ENCODE assay signal across 24 mouse cellular contexts in genomic region chr13:51423647-51424046, GRCm38 (mm10). TPM values are rescaled to one million over a fixed set of nuclear protein-coding genes. Genes with fewer than 3 reads are reported as not detected.
DNase-seq lines count a peak whose midpoint lies in the region; ATAC-seq and TF ChIP-seq lines count a peak whose summit lies in the region.
"Had no signal": no experiment of that assay in that cellular context is flagged by ENCODE, and none has a peak within 500 bp of the region (broad histone marks: within the 10 kb centered on the region; RNA-seq: fewer than 3 reads in every experiment).

No protein-coding gene starts in this region.

- no peak overlapping the region for H3K4me2 ChIP-seq in kidney, postnatal 0 days (ENCODE audit: low read length)
- H3K4me2 ChIP-seq: embryonic facial prominence, embryonic 13.5 days; forebrain, embryonic 13.5 days; heart, embryonic 11.5 days; heart, embryonic 15.5 days; hindbrain, embryonic 14.5 days; intestine, embryonic 15.5 days had no signal

- H3K4me1 ChIP-seq in kidney, postnatal 0 days (replicated peaks; ENCODE audit: insufficient read depth, low read length) = 0 out of 2 replicates have a peak, but pooled peaks cover 3% of the 10 kb centered on the region
- H3K4me1 ChIP-seq: intestine, embryonic 15.5 days had no signal

- H3K36me3 ChIP-seq in kidney, postnatal 0 days (ENCODE audit: insufficient read depth, low read length) = no peaks in the 10 kb centered on the region; the same call in 1 of the 2 replicates

- DNase-seq in kidney, postnatal 0 days (ENCODE audit: low spot score) = no peak
- DNase-seq in kidney, postnatal 4 days = no peak
- DNase-seq in right cerebral cortex, postnatal 14 days = peak; percentile 5
- DNase-seq in right cerebral cortex, adult 2 months (ENCODE audit: low spot score in 2 of 2) = no peak
- DNase-seq in Muller cell, postnatal 12 days (ENCODE audit: inconsistent ontology term) = peak; percentile 36
- DNase-seq in testis, postnatal 10 days (ENCODE audit: low spot score) = no peak
- DNase-seq in neural tube, embryonic 10.5 days (ENCODE audit: extremely low spot score, low spot score) = no peak
- DNase-seq: adrenal gland, adult 2 months; adrenal gland, postnatal 36 days; B cell, adult 2 months; cerebellum, adult 11 months; cerebellum, adult 8-10 months; cerebellum, postnatal 14 days; gastrocnemius, postnatal 36 days; heart, adult 18-20 months; heart, postnatal 14 days had no signal

- WGBS in kidney, postnatal 0 days = 73% methylated on average over 9 of the region's 9 CpGs

- no peak overlapping the region for H3K27ac ChIP-seq in kidney, postnatal 0 days
- H3K27ac ChIP-seq: embryonic facial prominence, embryonic 13.5 days; forebrain, embryonic 13.5 days; heart, embryonic 15.5 days; hindbrain, embryonic 10.5 days; hindbrain, embryonic 14.5 days; intestine, embryonic 15.5 days had no signal

- H3K4me3 ChIP-seq in kidney, postnatal 0 days (replicated peaks; ENCODE audit: low read depth, low read length) = no peak overlapping the region
- H3K4me3 ChIP-seq: embryonic facial prominence, embryonic 13.5 days; forebrain, embryonic 13.5 days; heart, embryonic 15.5 days; hindbrain, embryonic 10.5 days; intestine, embryonic 15.5 days had no signal

- no peak for ATAC-seq in kidney, postnatal 0 days (replicated peaks; ENCODE audit: low FRiP score, low read depth)
- ATAC-seq: CD4-positive, CD25-positive, alpha-beta regulatory T cell, adult 4 months; forebrain, embryonic 13.5 days; intestine, embryonic 15.5 days had no signal

- H3K9me3 ChIP-seq in kidney, postnatal 0 days (replicated peaks; ENCODE audit: low read length) = no peaks in the 10 kb centered on the region
- H3K9me3 ChIP-seq: embryonic facial prominence, embryonic 13.5 days; forebrain, embryonic 13.5 days; heart, embryonic 15.5 days; hindbrain, embryonic 10.5 days; intestine, embryonic 15.5 days had no signal

- no peaks in the 10 kb centered on the region for H3K27me3 ChIP-seq in kidney, postnatal 0 days (ENCODE audit: insufficient read depth, low read length)
- H3K27me3 ChIP-seq: embryonic facial prominence, embryonic 13.5 days; forebrain, embryonic 13.5 days; heart, embryonic 15.5 days; intestine, embryonic 15.5 days had no signal

- peak; percentile 5; the same call in 1 of the 2 replicates for TF ChIP-seq CTCF in kidney, postnatal 0 days (IDR thresholded peaks at IDR 0.05; ENCODE audit: low read depth)

- H3K9ac ChIP-seq in kidney, postnatal 0 days (ENCODE audit: low read depth, low read length) = no peak overlapping the region
- H3K9ac ChIP-seq: embryonic facial prominence, embryonic 13.5 days; forebrain, embryonic 13.5 days; heart, embryonic 15.5 days; hindbrain, embryonic 14.5 days; intestine, embryonic 15.5 days had no signal

RNA-seq across cellular contexts. Expression of gene S1pr3, which starts 15.2 kb away (rescaled TPM):
- polyA plus RNA-seq in kidney, postnatal 0 days (2015; fragmentation: Nextera tagmentation; extraction: Ambion mirVana) = 36.7 and 37.5 TPM in 2 replicates
- polyA plus RNA-seq: CD4-positive, CD25-positive, alpha-beta regulatory T cell, adult 4 months had no signal

Comparison
In these comparisons a context has a peak if more than half of its experiments do, and no peak if none do; other contexts are left out.
1. DNase-seq: peak in right cerebral cortex, postnatal 14 days (single experiment) and Muller cell, postnatal 12 days (single experiment); none in kidney, postnatal 0 days (single experiment), kidney, postnatal 4 days (0 of 2), right cerebral cortex, adult 2 months (0 of 2), testis, postnatal 10 days (single experiment) and neural tube, embryonic 10.5 days (single experiment).